Mouse (Mus musculus) forebrain, embryonic 14.5 days (tissue): ENCODE data around the gene Gm20388. TPM values are rescaled to one million over a fixed set of nuclear protein-coding genes. Genes with fewer than 3 reads are reported as not detected.

Source experiments
- ATAC-seq: fragments of 200-750 bp; cut with Nextera tagmentation; 2 replicates; pipeline ENCODE4 v1.8.0; 2017; ENCODE audit warnings: mild to moderate bottlenecking, moderate library complexity
- DNase-seq: peaks from one replicate; pipeline ENCODE4 v3.0.0-alpha.2; 2015; ENCODE audit warnings: low spot score
- H3K27ac ChIP-seq: fragments of 300-500 bp; sonication (generic); 2 replicates; pipeline ENCODE4 v1.5.1; 2014; ENCODE audit warnings: low read depth, mild to moderate bottlenecking, control low read depth, low read length, moderate library complexity
- H3K27me3 ChIP-seq: fragments of 300-500 bp; sonication (generic); replicated peaks from 2 replicates; pipeline ENCODE4 v1.6.1; 2014; ENCODE audit warnings: low read length, control low read depth, mixed read lengths; ENCODE audit not compliant: control insufficient read depth, insufficient read depth
- H3K36me3 ChIP-seq: fragments of 300-500 bp; sonication (generic); 2 replicates; pipeline ENCODE4 v1.6.1; 2014; ENCODE audit warnings: low read length, control low read depth; ENCODE audit not compliant: control insufficient read depth, insufficient read depth
- H3K4me1 ChIP-seq: fragments of 300-500 bp; sonication (generic); 2 replicates; pipeline ENCODE4 v1.6.1; 2014; ENCODE audit warnings: antibody characterized with exemption, low read length, control low read depth; ENCODE audit not compliant: control insufficient read depth, insufficient read depth
- H3K4me2 ChIP-seq: fragments of 300-500 bp; sonication (generic); 2 replicates; pipeline ENCODE4 v1.6.1; 2014; ENCODE audit warnings: mild to moderate bottlenecking, control low read depth, low read length
- H3K4me3 ChIP-seq: fragments of 300-500 bp; sonication (generic); 2 replicates; pipeline ENCODE4 v1.5.1; 2014; ENCODE audit warnings: low read depth, low read length, control low read depth
- H3K9ac ChIP-seq: fragments of 300-500 bp; sonication (generic); 2 replicates; pipeline ENCODE4 v1.6.1; 2014; ENCODE audit warnings: mild to moderate bottlenecking, low read length, control low read depth, moderate library complexity
- H3K9me3 ChIP-seq: fragments of 300-500 bp; sonication (generic); replicated peaks from 2 replicates; pipeline ENCODE4 v1.6.1; 2016; ENCODE audit warnings: low read length, control low read depth, mixed read lengths; ENCODE audit not compliant: control insufficient read depth
- WGBS: fragments of 180-500 bp; shearing (Covaris S2); extraction: QIAGEN DNeasy Blood & Tissue Kit; methylation state at CpG from one replicate; pipeline ENCODE4 v1.1.7; 2014; 5-methylcytosine and 5-hydroxymethylcytosine counted together
- polyA plus RNA-seq: library from polyadenylated mRNA; unstranded; fragments of >200 nt; fragmentation: Nextera tagmentation; extraction: Ambion mirVana; gene quantifications from 2 replicates; pipeline ENCODE4 v1.2.1, GENCODE M21; 2014

Gm20388 gene
- polyA plus RNA-seq, 1 experiment from 2014 or later = 7.4 TPM

- Histone ChIP-seq H3K9ac (no peak overlapping the region), H3K4me3 (no peak overlapping the region), H3K27ac (no peak overlapping the region), H3K4me1 (peaks cover 4% of the 10 kb centered on the region; the same call in 1 of the 2 replicates), H3K36me3 (no peaks in the 10 kb centered on the region), H3K27me3 (no peaks in the 10 kb centered on the region), H3K4me2 (no peak overlapping the region), H3K9me3 (no peaks in the 10 kb centered on the region)
- ATAC-seq = no peak
- 95% methylated on average over 5 of the region's 5 CpGs for WGBS
- DNase-seq = no peak
Observed at GRCm38 (mm10) chr8:120192118-120192517, 281.5 kb downstream of the Gm20388 start.

GRCm38 (mm10) chr8:120201351-120201750 is 290.7 kb downstream of the Gm20388 start:
- Histone ChIP-seq H3K9me3 (0 out of 2 replicates have a peak, but pooled peaks cover 3% of the 10 kb centered on the region), H3K4me1 (no peaks in the 10 kb centered on the region)

GRCm38 (mm10) chr8:120202546-120202945 is 291.9 kb downstream of the Gm20388 start:
- no peak for DNase-seq
- WGBS = 84% methylated on average over 3 of the region's 3 CpGs

More at GRCm38 (mm10) chr8:120201351-120201750, 290.7 kb downstream of the Gm20388 start:
- Histone ChIP-seq H3K36me3 (no peaks in the 10 kb centered on the region), H3K4me3 (no peak overlapping the region), H3K27me3 (no peaks in the 10 kb centered on the region), H3K4me2 (no peak overlapping the region), H3K9ac (no peak overlapping the region), H3K27ac (no peak overlapping the region)
- DNase-seq (no peak), ATAC-seq (no peak)
- WGBS = 82% methylated on average over 6 of the region's 6 CpGs

GRCm38 (mm10) chr8:120204736-120205360 is 294.2 kb downstream of the Gm20388 start:
- Histone ChIP-seq H3K9me3 (0 out of 2 replicates have a peak, but pooled peaks cover under 1% of the 10 kb centered on the region), H3K4me3 (no peak overlapping the region), H3K4me1 (no peaks in the 10 kb centered on the region), H3K4me2 (no peak overlapping the region), H3K9ac (no peak overlapping the region), H3K27me3 (no peaks in the 10 kb centered on the region), H3K36me3 (no peaks in the 10 kb centered on the region), H3K27ac (no peak overlapping the region)
- ATAC-seq (no peak), DNase-seq (no peak)
- WGBS = 73% methylated on average over 7 of the region's 7 CpGs

More at GRCm38 (mm10) chr8:120202546-120202945, 291.9 kb downstream of the Gm20388 start:
- Histone ChIP-seq H3K9me3 (0 out of 2 replicates have a peak, but pooled peaks cover 3% of the 10 kb centered on the region), H3K27me3 (no peaks in the 10 kb centered on the region), H3K36me3 (no peaks in the 10 kb centered on the region), H3K9ac (no peak overlapping the region), H3K27ac (no peak overlapping the region), H3K4me2 (no peak overlapping the region), H3K4me1 (no peaks in the 10 kb centered on the region), H3K4me3 (no peak overlapping the region)
- ATAC-seq = no peak

- Histone ChIP-seq H3K4me2 (no peak overlapping the region), H3K4me1 (no peaks in the 10 kb centered on the region), H3K9ac (no peak overlapping the region), H3K27ac (no peak overlapping the region), H3K27me3 (no peaks in the 10 kb centered on the region), H3K4me3 (no peak overlapping the region), H3K9me3 (no peaks in the 10 kb centered on the region), H3K36me3 (no peaks in the 10 kb centered on the region)
- whole genome bisulfite sequencing = 88% methylated on average over 9 of the region's 9 CpGs
- DNase-seq (no peak), ATAC-seq (no peak)
Observed at GRCm38 (mm10) chr8:120205916-120206315, 295.3 kb downstream of the Gm20388 start.

- no peak for DNase-seq
- Histone ChIP-seq H3K4me3 (no peak overlapping the region), H3K9me3 (no peaks in the 10 kb centered on the region), H3K4me2 (no peak overlapping the region), H3K27ac (no peak overlapping the region), H3K4me1 (no peaks in the 10 kb centered on the region), H3K9ac (no peak overlapping the region), H3K36me3 (no peaks in the 10 kb centered on the region), H3K27me3 (no peaks in the 10 kb centered on the region)
- 86% methylated on average over 8 of the region's 8 CpGs for WGBS
- ATAC-seq = no peak
Observed at GRCm38 (mm10) chr8:120207364-120207763, 296.7 kb downstream of the Gm20388 start.

- no peaks in the 10 kb centered on the region for H3K27me3 ChIP-seq
- H3K36me3 ChIP-seq = no peaks in the 10 kb centered on the region
- no peaks in the 10 kb centered on the region for H3K4me1 ChIP-seq
- H3K4me2 ChIP-seq = no peak overlapping the region
- H3K4me3 ChIP-seq = no peak overlapping the region
- DNase-seq (no peak), ATAC-seq (no peak)
- WGBS = 81% methylated on average over 11 of the region's 11 CpGs
- no peak overlapping the region for H3K27ac ChIP-seq
- no peak overlapping the region for H3K9ac ChIP-seq
- H3K9me3 ChIP-seq = no peaks in the 10 kb centered on the region
Observed at GRCm38 (mm10) chr8:120208113-120208512, 297.5 kb downstream of the Gm20388 start.

- DNase-seq (no peak), ATAC-seq (no peak)
- Histone ChIP-seq H3K4me1 (no peaks in the 10 kb centered on the region), H3K9ac (no peak overlapping the region), H3K27ac (no peak overlapping the region), H3K27me3 (no peaks in the 10 kb centered on the region), H3K9me3 (no peaks in the 10 kb centered on the region), H3K4me2 (no peak overlapping the region), H3K36me3 (no peaks in the 10 kb centered on the region), H3K4me3 (no peak overlapping the region)
- 11% methylated on average over 4 of the region's 4 CpGs for WGBS
Observed at GRCm38 (mm10) chr8:120211345-120211744, 300.7 kb downstream of the Gm20388 start.

GRCm38 (mm10) chr8:120212596-120212995 is 302.0 kb downstream of the Gm20388 start:
- Histone ChIP-seq H3K27ac (no peak overlapping the region), H3K4me1 (0 out of 2 replicates have a peak, but pooled peaks cover 4% of the 10 kb centered on the region), H3K4me2 (no peak overlapping the region), H3K4me3 (no peak overlapping the region), H3K27me3 (no peaks in the 10 kb centered on the region), H3K36me3 (no peaks in the 10 kb centered on the region), H3K9ac (no peak overlapping the region), H3K9me3 (no peaks in the 10 kb centered on the region)
- WGBS = 89% methylated on average over 7 of the region's 7 CpGs
- DNase-seq = no peak
- no peak for ATAC-seq
